Comparison of ENCODE assay signal across 8 mouse cellular contexts in the genomic region with DNA sequence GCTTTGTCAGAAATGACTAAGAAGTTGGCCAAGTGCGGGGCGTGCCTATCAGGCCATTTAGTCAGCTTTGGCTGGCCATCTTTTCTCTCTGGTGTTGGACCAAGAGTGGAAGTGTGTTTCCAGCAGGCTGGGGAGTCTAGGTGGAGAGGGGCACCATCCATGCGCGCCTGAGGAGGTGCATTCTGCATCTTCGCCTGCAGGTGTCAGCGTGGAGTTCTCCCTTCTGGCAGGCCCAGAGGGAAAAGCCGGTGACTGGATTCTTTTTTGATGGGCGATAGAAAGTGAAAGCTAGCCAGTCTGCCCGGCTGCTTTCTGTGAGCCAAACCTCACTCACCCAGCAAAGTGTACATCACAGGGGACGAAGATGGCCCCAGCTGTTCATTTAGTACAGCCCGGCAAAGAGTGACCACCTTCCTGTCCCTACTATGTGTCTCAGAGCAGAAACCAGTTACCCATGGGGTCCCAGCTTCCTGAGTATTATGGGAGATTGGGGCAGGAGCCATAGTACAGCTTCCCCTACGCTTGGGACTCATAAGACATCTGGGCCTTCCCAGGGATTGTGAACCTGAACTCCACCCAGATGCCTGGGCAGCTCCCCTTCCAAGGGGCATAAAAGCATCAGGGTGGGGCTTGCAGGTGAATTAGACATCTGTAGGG.
DNase-seq lines count a peak whose midpoint lies in the region; ATAC-seq lines count a peak whose summit lies in the region.

No protein-coding gene starts in this region.

- peak; percentile 83 for DNase-seq in adipocyte (ENCODE audit: low spot score)
- peak; percentile 89 for DNase-seq in embryo, embryonic 10 days (ENCODE audit: low spot score)
- peak; percentile 76 for DNase-seq in gastrocnemius, postnatal 14 days
- DNase-seq in left cerebral cortex, adult 8-10 months (ENCODE audit: low spot score in 2 of 2): peak; percentile 61 to 73
- peak; percentile 40 for DNase-seq in retina, postnatal 7 days (ENCODE audit: low read depth, low spot score)
- DNase-seq in urinary bladder, adult 18-20 months (ENCODE audit: low spot score in 2 of 2): peak; percentile 70 to 72

- intact Hi-C loops in gastrocnemius, postnatal 14 days (cut with DNase I; ENCODE audit: low total_unique reads): no loop called here

- peak; percentile 80 for ATAC-seq in inflammation-experienced regulatory T-cells, adult 6 months
- ATAC-seq in megakaryocyte, adult 5-6 weeks (ENCODE audit: poor library complexity, severe bottlenecking): peak; percentile 97

Comparison
In these comparisons a context has a peak if more than half of its experiments do, and no peak if none do; other contexts are left out.
1. Peak in every context shown above with its lines: DNase-seq and ATAC-seq.